Mouse (Mus musculus): ENCODE results near the gene Opn5.

DNA sequence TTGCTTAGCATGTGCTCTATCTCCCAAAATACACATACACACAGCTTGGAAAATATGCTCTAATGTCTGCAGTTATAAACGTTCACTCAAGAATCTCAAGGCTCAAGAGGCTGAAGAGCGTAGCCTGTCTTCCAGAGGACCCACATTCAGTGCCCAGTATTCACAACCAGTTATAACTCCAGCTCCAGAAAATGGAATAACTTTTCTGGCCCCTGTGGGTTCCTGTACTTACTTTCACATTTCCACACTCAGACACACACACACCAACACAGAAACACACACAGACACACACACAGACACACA, 28.2 kb downstream of the Opn5 start:
- TF ChIP-seq CTCF (IDR thresholded peaks at IDR 0.05; ENCODE audit: low read depth): no peak
- no peak for TF ChIP-seq EP300 (IDR thresholded peaks at IDR 0.05; ENCODE audit: low read depth)

All from liver, embryonic 14.5 days (tissue).